Mouse (Mus musculus) lung, postnatal 10 days (tissue): ENCODE data around the gene Maml3.
A peak's percentile ranks its signal among the peaks of the same experiment; 100 is the strongest.

Experiments used
- DNase-seq: peaks from one replicate; pipeline ENCODE4 v3.0.0; 2021

The Maml3 gene

GRCm38 (mm10) chr3:52088458-52089341 is 16.2 kb downstream of the Maml3 start:
- peak; percentile 98 for DNase-seq

GRCm38 (mm10) chr3:52087636-52088280 is 17.1 kb downstream of the Maml3 start:
- DNase-seq = no peak

GRCm38 (mm10) chr3:52078763-52079162 is 26.1 kb downstream of the Maml3 start:
- DNase-seq = no peak

DNA sequence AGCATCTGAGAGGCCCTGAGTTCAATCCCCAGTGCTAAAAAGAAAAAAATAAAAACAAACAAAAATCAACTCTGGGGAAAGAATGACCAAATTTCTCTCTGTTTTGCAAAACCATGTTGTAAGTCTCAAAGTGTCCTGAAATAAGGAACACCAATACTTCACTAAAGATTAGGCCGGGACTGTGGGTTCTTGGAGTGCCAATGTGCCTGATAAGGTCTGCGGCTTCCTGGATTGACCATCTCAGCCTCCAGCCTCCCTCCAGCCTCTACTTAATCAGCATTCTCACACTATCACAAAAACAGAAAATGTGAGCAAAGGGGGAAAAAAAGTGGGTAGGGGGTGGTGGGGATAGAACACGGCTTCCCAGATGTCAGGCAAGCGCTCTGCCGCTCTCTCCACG is 30.9 kb downstream of the Maml3 start:
- no peak for DNase-seq

GRCm38 (mm10) chr3:52071996-52072395 is 32.9 kb downstream of the Maml3 start:
- DNase-seq = no peak

DNA sequence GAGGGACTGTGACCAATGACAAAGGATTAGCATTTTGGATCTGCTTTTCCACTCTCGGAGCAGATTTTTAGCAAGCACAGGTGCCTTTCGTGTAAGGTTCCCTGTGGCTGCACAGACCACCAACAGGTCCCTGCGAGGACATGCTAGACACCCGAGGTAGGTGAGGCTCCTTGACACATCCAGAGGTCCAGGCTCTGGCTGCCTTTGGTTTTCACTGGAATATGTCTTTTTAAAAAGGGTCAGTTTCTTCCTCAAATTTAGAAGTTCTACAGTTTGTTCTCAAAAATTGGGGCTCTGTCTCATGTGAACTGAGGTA is 34.8 kb downstream of the Maml3 start:
- DNase-seq = no peak

GRCm38 (mm10) chr3:52069304-52070162 is 35.3 kb downstream of the Maml3 start:
- DNase-seq = peak; percentile 78

DNA sequence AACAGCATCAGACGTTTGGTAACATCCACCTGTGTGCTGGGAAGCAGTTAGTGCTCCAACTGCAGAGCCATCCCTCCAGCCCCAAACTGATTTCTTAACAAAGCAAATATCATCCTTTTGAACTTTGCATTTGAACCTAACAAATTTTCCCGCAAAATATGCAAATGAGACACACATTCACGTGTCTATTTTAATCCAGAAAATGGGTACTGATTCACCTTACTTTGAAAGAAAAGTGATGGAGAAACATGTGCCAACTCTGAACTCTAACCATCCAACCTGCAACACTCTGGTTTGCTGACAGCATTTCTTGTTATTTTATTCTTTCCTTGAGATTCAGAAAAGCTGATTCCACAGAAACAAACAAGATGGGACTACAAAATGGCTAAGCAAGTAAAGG is 36.0 kb downstream of the Maml3 start:
- no peak for DNase-seq

DNA sequence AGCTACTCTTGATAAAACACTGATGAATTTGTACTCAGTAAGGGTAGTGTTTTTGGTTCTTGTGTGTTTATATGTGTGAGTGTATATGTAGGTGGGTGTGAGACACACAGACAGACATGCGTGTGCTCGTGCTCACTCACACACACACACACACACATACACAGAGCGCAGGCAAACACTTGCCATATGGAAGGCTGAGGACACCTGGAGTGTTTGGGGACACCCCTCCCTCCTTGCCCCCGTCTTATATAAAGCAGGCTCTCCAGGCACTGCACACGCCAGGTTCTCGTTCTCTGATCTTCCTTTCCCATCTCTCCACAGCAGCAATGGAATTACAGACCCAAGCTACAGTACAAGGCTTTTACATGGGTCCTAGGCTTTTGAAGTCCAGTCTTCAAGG is 37.7 kb downstream of the Maml3 start:
- no peak for DNase-seq

DNA sequence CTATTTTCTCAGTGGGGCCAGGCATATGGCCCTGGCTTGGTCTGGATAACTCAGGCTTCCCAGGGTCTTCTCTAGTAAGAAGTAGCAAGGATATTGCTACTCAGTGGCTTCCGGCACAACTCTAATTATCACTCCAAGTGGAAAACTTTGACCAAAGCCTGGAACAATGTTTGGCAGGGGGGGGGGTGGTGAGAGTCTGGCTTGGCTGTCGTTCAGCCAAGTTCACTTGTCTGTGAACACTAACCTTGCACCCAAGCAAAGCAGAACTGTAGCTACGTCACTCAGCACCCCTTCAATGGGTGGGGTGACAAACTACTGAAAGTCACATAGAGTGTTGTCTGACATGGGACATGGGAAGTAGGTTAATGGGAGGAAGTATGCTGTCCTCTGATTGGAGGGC is 38.7 kb downstream of the Maml3 start:
- DNase-seq = no peak

DNA sequence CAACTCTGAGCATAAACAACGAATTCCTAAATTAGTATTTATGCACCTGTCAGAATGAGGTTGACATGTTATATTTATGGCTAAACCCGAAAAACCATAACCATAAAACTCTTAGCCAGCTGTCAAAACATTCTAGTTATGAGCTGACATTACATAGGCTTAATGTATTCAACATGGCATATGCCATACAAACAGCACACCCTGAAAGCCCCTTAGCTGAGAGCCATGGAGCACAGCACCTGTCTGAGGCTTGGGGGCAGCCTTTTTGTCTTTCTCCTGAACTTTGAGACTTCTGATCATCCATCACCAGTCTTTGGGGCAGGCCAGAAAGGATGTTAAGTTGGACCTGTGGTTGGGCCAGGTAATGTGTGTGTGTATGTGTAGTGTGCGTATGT is 41.6 kb downstream of the Maml3 start:
- no peak for DNase-seq

GRCm38 (mm10) chr3:52062389-52063260 is 42.3 kb downstream of the Maml3 start:
- DNase-seq = no peak

GRCm38 (mm10) chr3:52061472-52062388 is 43.1 kb downstream of the Maml3 start:
- DNase-seq = no peak

- DNase-seq = no peak
These were observed 44.0 kb downstream of the Maml3 start for GRCm38 (mm10) chr3:52060886-52061285.

DNA sequence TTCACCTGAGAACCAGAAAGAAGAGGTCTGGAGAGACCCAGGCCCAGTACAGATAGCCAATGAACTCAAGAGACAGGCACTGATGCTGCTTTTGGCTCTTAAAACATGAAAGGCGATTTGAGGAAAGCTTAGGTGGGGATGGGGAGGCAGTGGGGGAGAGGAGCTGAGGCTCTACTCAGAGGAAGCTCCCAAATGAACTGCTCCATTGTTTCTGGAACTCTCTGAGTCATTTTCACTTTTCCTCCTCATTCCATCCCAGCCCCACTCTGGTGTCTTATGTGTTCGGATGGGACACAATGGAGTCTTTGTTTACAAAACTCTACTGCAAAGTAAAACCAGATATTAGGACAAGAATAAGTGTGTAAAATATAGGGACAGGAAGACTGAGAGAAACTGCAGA is 53.1 kb downstream of the Maml3 start:
- DNase-seq = no peak

- DNase-seq = peak; percentile 45
These were observed 56.8 kb downstream of the Maml3 start for GRCm38 (mm10) chr3:52048082-52048481.

GRCm38 (mm10) chr3:52047537-52047936 is 57.3 kb downstream of the Maml3 start:
- no peak for DNase-seq

GRCm38 (mm10) chr3:52046895-52047372 is 57.9 kb downstream of the Maml3 start:
- DNase-seq = peak; percentile 98

GRCm38 (mm10) chr3:52046027-52046700 is 58.7 kb downstream of the Maml3 start:
- DNase-seq = peak; percentile 73

GRCm38 (mm10) chr3:52045221-52045641 is 59.6 kb downstream of the Maml3 start:
- DNase-seq = no peak

GRCm38 (mm10) chr3:52044651-52045050 is 60.2 kb downstream of the Maml3 start:
- no peak for DNase-seq
